Mouse (Mus musculus) monocyte, adult 5-6 weeks (primary cell): ENCODE results near the gene Cish. TPM values are rescaled to one million over a fixed set of nuclear protein-coding genes. Genes with fewer than 3 reads are reported as not detected.
"Not testable (repeated sequence)": the region's sequence is repeated elsewhere in the genome, so short reads cannot be mapped to it uniquely, and the experiment has no call there.

Experiments used
- ATAC-seq: fragments of 153-309, 156-312 bp; replicated peaks from 2 replicates; pipeline ENCODE4 v1.8.0; 2017; ENCODE audit warnings: mild to moderate bottlenecking; ENCODE audit not compliant: low TSS enrichment, insufficient number of reproducible peaks, severe bottlenecking, poor library complexity, low FRiP score
- total RNA-seq: library from RNA; stranded (forward); fragments of 200-1000, 200-491, 200-594 nt; gene quantifications from 3 replicates; pipeline ENCODE4 v1.2.3, GENCODE M21; 2017

Gene Cish
- total RNA-seq, 1 experiment from 2014 or later: 3.0 TPM

DNA sequence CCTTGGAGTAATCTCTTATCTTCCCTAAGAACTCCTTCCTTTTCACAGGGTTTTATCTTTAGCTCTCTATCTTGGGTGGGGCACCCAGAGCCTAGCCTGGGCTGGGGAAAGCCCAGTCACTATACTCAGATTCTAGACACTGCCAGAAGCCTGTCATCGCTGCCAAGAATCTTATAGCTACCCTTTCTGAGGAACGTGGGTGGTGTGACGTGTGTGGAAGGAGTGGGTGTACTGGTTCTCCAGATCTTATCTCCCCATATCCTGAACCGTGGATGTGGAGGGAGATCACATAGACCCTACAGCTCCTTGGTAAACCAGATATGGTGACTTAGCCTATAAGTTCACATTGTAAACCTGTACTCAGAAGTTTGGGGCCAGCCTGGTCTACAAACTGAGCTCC lies 210 bp upstream of the Cish start:
- no peak for ATAC-seq

DNA sequence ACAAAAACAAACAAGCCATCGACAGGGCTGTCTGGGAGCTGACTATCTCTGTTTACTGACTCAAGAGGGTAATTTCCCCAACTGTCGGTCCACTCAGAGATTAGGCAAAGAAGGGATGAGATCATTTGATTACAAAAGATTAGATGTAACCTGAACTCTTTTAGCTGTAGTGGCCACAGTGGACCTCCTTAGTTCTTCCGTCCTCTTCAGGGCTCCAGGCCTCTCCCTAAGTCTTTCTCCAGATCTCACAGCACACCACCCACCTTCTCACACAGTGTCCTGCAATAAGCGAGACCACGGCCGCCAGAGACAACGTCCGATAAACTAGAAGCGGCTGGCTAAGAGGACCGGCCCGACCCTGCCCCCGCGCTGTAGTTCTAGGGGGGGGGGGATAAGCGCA lies 215 bp downstream of the Cish start:
- ATAC-seq: no peak

GRCm38 (mm10) chr9:107296501-107296965 lies 707 bp downstream of the Cish start:
- peak; percentile 83 for ATAC-seq

DNA sequence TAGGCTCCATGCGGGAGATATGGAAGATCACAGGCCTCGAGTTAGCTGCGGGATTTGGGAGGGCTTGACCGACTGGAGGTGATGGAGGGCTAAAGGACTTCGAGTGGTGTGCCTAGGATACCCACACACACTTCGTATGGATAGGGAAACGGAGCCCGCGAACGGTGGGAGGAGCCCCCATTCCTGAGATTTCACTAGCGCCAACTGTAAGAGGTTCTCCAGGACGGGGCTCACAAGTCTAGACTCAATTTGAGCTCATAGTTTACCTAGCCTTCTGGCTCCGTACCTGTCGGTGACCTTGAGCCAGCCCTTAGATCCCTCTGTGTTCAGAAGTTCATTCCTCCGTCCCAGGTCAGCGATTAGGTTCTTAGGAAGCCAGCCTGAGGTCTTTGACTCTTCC lies 1.2 kb downstream of the Cish start:
- ATAC-seq: no peak

DNA sequence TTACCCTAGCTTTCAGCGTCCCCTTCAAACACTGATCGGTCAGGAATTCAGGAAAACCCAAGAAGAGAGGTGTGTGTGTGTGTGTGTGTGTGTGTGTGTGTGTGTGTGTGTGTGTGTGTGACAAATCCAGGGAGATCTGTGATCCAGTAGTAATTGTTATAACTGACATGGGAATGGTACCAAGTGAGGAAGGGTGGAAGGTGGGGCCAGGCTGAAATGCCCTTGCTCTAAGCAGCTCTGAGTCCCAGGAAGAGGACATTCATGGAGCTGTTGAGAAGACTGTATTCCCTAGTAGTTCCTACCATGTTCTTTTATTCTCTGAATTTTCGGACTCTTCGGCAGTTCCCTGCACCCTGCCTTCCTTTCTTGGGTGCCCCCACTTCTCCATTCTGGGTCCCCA lies 1.8 kb downstream of the Cish start:
- no peak for ATAC-seq

DNA sequence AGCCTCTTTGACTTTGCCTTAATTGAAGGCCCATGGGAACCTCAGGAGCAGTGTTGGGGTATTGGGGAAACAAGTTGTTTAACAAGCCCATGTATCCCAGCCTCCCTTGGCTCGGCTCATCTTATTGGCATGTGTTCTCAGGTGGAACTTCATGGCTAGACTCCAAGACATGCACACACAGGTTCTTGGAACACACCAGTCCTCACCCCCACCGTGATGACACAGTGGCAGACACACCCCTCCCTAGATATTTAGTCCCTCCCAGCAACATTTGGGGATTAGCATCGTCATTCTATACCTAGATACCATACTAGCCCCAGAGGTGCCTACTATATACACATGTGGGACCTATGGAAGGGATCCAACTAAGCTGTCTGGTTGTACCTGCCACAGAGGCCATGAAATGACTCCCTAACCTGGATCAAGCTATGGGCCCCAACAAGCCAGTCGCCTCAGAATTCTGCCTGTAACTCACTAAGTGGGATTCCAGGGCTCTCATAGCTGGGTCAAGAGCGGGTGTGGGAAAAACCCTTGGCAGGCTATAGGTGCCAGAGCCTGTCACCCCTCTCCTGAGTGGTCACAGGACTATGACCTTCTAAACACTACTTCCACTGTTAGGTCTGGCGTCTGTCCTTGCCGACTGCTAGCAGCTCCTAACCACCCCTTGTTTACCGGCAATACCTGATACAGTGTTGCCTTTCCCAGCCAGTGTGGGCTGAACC lies 2.4 kb downstream of the Cish start:
- ATAC-seq: no peak

- no peak for ATAC-seq
These were observed 3.0 kb downstream of the Cish start for GRCm38 (mm10) chr9:107298876-107299275.

DNA sequence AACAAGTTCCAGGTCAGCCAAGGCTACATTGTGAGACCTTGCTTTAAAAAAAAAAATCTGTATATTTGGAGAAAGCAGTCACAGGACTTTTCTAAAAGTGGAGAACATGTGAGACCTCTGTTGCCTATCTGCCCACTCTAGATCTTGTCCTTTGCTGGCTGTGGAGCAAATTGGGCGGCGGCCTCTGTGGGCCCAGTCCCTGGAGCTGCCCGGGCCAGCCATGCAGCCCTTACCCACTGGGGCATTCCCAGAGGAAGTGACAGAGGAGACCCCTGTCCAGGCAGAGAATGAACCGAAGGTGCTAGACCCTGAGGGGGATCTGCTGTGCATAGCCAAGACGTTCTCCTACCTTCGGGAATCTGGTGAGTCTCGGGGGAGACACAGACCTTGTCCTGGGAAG lies 4.0 kb downstream of the Cish start:
- ATAC-seq: no peak

- ATAC-seq: no peak
These were observed 4.6 kb downstream of the Cish start for GRCm38 (mm10) chr9:107300224-107300973.

DNA sequence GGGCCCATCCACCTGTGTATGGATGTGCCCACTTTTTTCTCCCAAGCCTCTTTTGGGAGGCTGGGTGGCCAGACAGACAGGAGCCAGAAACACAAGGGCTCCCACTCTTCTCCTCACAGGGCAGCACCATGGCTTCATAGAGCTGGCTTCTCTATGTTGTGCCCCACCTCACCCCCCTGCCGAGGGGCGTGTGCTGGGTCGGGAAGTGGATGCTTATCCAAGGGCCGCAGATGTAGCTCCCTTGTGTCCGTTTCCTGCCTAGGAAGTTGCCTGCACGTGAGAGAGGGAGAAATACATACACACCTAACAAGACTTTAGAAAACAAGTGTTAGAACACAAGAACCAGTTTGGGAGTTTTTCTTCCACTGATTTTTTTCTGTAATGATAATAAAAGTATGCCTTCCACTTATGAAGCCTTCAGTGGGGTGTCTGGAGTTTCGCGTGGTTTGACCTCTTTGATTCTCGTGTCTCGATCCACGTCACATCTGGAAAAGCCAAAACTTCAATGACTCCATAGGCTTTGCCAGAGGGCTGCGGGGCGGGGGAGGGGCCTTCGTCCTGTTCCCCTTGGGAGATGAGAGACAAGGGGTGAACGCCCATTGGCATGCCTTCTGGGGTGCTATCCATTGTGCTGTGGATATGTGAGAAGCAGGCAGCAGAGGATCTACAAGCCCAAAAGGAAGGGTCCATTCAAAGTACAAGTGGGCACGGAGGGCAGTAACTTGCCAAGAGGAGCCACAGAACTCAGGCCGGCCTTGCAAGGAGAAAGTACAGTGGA lies 5.9 kb downstream of the Cish start:
- no peak for ATAC-seq

GRCm38 (mm10) chr9:107302592-107302991 lies 6.8 kb downstream of the Cish start:
- ATAC-seq: no peak

- ATAC-seq: no peak
These were observed 7.4 kb downstream of the Cish start for GRCm38 (mm10) chr9:107303121-107303820.

DNA sequence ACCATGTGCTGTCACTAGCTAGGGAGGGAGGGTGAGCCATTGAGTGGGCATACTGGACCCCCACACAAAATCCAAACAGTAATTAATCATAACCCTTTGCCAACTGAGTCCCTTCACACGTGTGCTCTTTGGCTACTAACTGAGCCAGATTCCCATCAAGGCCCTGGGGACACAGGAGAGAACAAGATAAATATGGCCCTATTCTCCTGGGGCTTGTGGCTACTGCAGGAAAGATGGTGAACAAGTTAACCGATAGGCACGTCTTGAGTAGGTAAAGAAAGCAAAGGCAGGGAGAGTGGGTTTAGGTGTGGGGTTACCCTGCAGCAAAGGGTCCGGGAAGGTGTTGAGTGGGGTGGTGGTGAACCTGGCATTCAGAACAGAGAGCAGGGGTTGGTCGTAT lies 8.1 kb downstream of the Cish start:
- no peak for ATAC-seq

GRCm38 (mm10) chr9:107304383-107304782 lies 8.6 kb downstream of the Cish start:
- ATAC-seq: no peak

DNA sequence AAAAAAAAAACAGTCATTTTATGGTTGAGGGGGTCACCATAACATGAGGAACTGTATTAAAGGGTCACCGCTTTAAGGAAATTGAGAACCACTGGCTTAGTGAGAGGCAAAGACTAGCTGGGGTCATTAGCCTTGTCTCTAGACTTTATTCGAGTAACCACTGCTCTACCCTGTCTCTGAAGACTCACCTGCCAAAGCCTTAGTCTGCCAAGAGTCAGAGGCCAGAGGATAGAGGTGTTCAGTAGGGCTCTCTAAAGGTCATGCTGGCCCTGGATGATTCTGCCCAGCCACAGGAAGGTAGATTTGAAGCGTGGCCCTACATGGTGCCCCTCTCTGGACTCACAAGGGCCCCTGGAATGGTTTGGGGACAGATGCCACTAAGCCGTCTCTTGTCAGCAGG lies 9.2 kb downstream of the Cish start:
- ATAC-seq: no peak

- no peak for ATAC-seq
These were observed 10.0 kb downstream of the Cish start for GRCm38 (mm10) chr9:107305601-107306542.

- not testable (repeated sequence) for ATAC-seq
These were observed 10.8 kb downstream of the Cish start for GRCm38 (mm10) chr9:107306673-107307072.
